Mouse (Mus musculus): ENCODE measurements at regions not wholly inside any gene's neighbourhood (a gene's known extent, or its start where the extent isn't known, plus 50 kb on each side); places are given as distances from the start of the nearest gene placed in this dataset.

DNA sequence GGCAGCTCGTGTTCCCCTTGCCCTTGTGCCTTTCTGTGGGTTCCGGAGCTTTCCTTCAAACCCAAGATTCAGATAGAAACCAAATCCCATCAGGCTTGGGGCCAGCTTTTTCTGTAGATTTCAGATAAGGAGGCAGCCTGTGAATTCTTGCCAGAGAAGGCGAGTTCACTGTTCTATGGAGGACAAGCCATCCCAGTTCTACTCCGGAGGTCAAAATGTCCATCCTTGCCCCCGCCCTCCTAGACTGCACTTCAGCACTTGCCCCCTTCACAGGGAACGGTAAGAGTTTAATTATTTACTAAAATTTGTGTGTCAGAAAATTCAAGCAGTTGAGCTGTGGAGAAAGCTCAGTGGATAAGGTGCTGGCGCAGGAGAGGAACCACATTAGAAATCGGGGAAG, 97.1 kb upstream of the Adgrl2 start:
- H3K4me3 ChIP-seq (ENCODE audit: low read depth, low read length), result peak overlapping the region; percentile 52
- H3K27ac ChIP-seq (ENCODE audit: insufficient read depth, low read depth, low read length), result peak overlapping the region; percentile 7; the same call in 1 of the 2 replicates
- H3K36me3 ChIP-seq (ENCODE audit: control insufficient read depth, insufficient read depth, low read length), result no peaks in the 10 kb centered on the region
- TF ChIP-seq POLR2A (IDR thresholded peaks at IDR 0.05; ENCODE audit: low read depth, low read length) (no peak), CTCF (IDR thresholded peaks at IDR 0.05; ENCODE audit: extremely low read depth, insufficient read length, insufficient replicate concordance, low read depth, low read length) (no peak)
- no peaks in the 10 kb centered on the region for H3K27me3 ChIP-seq (ENCODE audit: control insufficient read depth, insufficient read depth, low read length)
- 26% methylated on average over 8 of the region's 8 CpGs for WGBS
- peaks cover 17% of the 10 kb centered on the region for H3K4me1 ChIP-seq (ENCODE audit: control insufficient read depth, insufficient read depth, insufficient read length, low read length)

DNA sequence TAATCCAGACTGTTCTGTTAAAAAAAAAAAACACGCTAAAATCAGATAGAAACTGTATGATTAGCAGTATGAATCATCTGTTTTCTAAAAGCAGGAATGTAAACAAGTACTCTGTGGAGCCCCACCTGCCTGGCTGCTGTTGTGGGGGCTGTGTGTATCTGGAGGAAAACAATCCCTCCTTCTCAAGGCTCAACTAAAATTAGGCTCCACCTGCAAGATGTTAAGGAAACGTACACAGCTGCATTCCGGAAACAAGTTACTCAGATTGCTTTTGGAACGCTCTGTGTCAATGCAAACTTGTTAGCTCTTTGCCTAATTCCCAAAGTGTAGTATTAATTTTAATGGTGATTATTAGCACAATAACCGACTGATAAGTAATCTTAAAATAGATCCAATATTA, 96.3 kb upstream of the Adgrl2 start:
- H3K36me3 ChIP-seq (ENCODE audit: control insufficient read depth, insufficient read depth, low read length), result no peaks in the 10 kb centered on the region
- WGBS, result 9% methylated on average over 5 of the region's 5 CpGs
- peaks cover 17% of the 10 kb centered on the region for H3K4me1 ChIP-seq (ENCODE audit: control insufficient read depth, insufficient read depth, insufficient read length, low read length)
- no peak for TF ChIP-seq CTCF (IDR thresholded peaks at IDR 0.05; ENCODE audit: extremely low read depth, insufficient read length, insufficient replicate concordance, low read depth, low read length)
- TF ChIP-seq POLR2A (IDR thresholded peaks at IDR 0.05; ENCODE audit: low read depth, low read length), result no peak
- no peaks in the 10 kb centered on the region for H3K27me3 ChIP-seq (ENCODE audit: control insufficient read depth, insufficient read depth, low read length)
- H3K4me3 ChIP-seq (ENCODE audit: low read depth, low read length), result no peak overlapping the region
- no peak overlapping the region for H3K27ac ChIP-seq (ENCODE audit: insufficient read depth, low read depth, low read length)

DNA sequence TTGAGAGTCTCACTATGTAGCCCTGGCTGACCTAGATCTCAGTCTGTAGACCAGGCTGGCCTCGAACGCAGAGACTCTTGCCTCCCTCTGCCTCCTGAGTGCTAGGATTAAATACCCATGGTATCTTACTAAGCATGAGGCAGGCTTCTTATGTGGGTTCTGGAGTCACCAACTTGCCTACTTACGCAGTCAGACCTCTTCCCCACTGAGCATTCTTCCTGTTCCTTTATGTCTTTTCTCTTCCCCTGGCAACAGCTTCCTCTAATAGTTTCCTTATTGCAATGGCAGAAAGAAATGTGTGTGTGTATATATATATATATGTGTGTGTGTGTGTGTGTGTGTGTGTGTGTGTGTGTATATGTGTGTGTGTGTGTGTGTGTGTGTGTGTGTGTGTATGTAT, 95.7 kb upstream of the Adgrl2 start:
- peaks cover 17% of the 10 kb centered on the region for H3K4me1 ChIP-seq (ENCODE audit: control insufficient read depth, insufficient read depth, insufficient read length, low read length)
- H3K4me3 ChIP-seq (ENCODE audit: low read depth, low read length), result no peak overlapping the region
- WGBS, result 74% methylated on average over 3 of the region's 3 CpGs
- no peak overlapping the region for H3K27ac ChIP-seq (ENCODE audit: insufficient read depth, low read depth, low read length)
- TF ChIP-seq POLR2A (IDR thresholded peaks at IDR 0.05; ENCODE audit: low read depth, low read length) (no peak), CTCF (IDR thresholded peaks at IDR 0.05; ENCODE audit: extremely low read depth, insufficient read length, insufficient replicate concordance, low read depth, low read length) (no peak)
- H3K36me3 ChIP-seq (ENCODE audit: control insufficient read depth, insufficient read depth, low read length), result no peaks in the 10 kb centered on the region
- H3K27me3 ChIP-seq (ENCODE audit: control insufficient read depth, insufficient read depth, low read length), result no peaks in the 10 kb centered on the region

DNA sequence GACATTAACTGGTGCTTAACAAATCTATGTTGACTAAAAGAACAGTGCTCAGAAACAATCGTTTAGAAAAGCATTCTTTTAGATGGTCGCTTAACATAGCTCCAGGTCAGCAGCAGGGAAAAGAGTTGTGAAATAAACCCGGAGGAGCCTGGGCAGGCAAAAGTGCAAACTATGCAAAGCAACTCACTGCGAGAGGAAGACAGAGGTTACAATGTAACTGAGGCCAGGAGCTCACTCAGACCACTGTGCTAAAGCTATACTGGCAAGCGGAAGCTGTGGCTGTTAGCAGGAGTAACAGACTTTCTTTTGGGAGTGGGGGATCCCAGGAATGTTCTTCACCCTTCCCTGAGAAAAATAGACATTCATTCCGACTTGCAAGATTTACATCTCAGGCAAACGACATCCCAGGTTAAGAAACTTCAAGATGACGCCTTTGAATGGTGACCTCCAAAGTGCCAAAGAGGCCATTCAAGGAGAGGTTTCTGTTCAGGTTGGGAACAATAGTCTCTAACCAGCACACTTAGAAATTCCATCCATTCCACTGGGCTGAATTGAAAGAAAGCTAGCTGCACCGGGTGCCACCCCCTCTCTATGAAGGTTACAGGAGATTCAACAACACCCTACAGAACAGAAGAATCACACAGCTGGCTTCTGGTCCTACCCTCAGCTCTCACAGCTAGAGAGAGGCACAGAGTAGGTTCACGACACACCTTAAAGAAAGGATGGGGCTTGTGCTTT, 94.7 kb upstream of the Adgrl2 start:
- WGBS, result 76% methylated on average over 10 of the region's 10 CpGs
- H3K36me3 ChIP-seq (ENCODE audit: control insufficient read depth, insufficient read depth, low read length), result no peaks in the 10 kb centered on the region
- TF ChIP-seq POLR2A (IDR thresholded peaks at IDR 0.05; ENCODE audit: low read depth, low read length), result no peak
- TF ChIP-seq CTCF (IDR thresholded peaks at IDR 0.05; ENCODE audit: extremely low read depth, insufficient read length, insufficient replicate concordance, low read depth, low read length), result no peak
- H3K4me1 ChIP-seq (ENCODE audit: control insufficient read depth, insufficient read depth, insufficient read length, low read length), result peaks cover 17% of the 10 kb centered on the region
- no peaks in the 10 kb centered on the region for H3K27me3 ChIP-seq (ENCODE audit: control insufficient read depth, insufficient read depth, low read length)
- no peak overlapping the region for H3K27ac ChIP-seq (ENCODE audit: insufficient read depth, low read depth, low read length)
- H3K4me3 ChIP-seq (ENCODE audit: low read depth, low read length), result no peak overlapping the region

DNA sequence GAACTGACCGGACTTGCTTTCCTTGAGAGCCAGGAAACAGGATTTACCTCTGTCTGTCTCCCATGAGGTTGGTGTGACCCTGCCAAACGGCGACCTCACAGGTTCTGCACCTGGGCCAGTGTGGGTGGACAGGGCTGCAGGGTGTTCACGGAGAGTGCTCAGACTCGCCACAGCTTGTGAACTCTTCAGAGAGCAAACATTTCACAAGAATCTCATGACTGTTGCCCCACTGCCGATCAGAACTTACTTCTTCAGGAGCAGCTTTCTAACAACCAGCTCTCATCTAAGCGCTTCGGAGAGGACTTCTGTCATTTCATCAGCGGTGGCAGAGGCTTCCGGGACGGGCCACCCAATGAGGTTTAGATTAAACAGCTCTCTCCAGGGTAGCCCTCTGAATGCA, 93.0 kb upstream of the Adgrl2 start:
- peaks cover 12% of the 10 kb centered on the region for H3K4me1 ChIP-seq (ENCODE audit: control insufficient read depth, insufficient read depth, insufficient read length, low read length)
- H3K36me3 ChIP-seq (ENCODE audit: control insufficient read depth, insufficient read depth, low read length), result no peaks in the 10 kb centered on the region
- no peak for TF ChIP-seq CTCF (IDR thresholded peaks at IDR 0.05; ENCODE audit: extremely low read depth, insufficient read length, insufficient replicate concordance, low read depth, low read length)
- TF ChIP-seq POLR2A (IDR thresholded peaks at IDR 0.05; ENCODE audit: low read depth, low read length), result no peak
- 51% methylated on average over 11 of the region's 11 CpGs for WGBS
- no peak overlapping the region for H3K4me3 ChIP-seq (ENCODE audit: low read depth, low read length)
- H3K27ac ChIP-seq (ENCODE audit: insufficient read depth, low read depth, low read length), result no peak overlapping the region
- H3K27me3 ChIP-seq (ENCODE audit: control insufficient read depth, insufficient read depth, low read length), result no peaks in the 10 kb centered on the region

DNA sequence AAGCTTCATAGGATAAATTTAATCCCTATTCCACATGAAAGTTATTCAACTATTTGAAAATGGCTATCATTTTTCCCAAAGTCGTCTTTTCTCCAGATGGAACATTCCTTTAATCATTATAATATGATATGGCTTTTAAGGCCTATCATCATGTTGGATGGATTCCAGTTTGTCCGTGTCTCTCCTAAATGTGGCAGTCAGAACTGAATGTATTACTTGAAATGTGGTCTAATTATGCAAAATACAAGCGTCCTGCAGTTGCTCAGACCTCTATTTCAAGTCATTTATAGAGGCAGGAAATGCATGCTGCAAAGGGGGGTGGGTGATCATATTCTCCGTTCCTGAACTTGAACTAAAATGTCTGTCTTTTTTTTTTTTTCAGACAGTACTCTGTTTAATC, 88.5 kb upstream of the Adgrl2 start:
- Histone ChIP-seq H3K36me3 (ENCODE audit: control insufficient read depth, insufficient read depth, low read length) (no peaks in the 10 kb centered on the region), H3K27ac (ENCODE audit: insufficient read depth, low read depth, low read length) (no peak overlapping the region), H3K27me3 (ENCODE audit: control insufficient read depth, insufficient read depth, low read length) (no peaks in the 10 kb centered on the region), H3K4me1 (ENCODE audit: control insufficient read depth, insufficient read depth, insufficient read length, low read length) (peaks cover 6% of the 10 kb centered on the region; the same call in 1 of the 2 replicates), H3K4me3 (ENCODE audit: low read depth, low read length) (no peak overlapping the region)
- TF ChIP-seq CTCF (IDR thresholded peaks at IDR 0.05; ENCODE audit: extremely low read depth, insufficient read length, insufficient replicate concordance, low read depth, low read length), result no peak
- TF ChIP-seq POLR2A (IDR thresholded peaks at IDR 0.05; ENCODE audit: low read depth, low read length), result no peak
- WGBS, result 72% methylated on average over 4 of the region's 4 CpGs

DNA sequence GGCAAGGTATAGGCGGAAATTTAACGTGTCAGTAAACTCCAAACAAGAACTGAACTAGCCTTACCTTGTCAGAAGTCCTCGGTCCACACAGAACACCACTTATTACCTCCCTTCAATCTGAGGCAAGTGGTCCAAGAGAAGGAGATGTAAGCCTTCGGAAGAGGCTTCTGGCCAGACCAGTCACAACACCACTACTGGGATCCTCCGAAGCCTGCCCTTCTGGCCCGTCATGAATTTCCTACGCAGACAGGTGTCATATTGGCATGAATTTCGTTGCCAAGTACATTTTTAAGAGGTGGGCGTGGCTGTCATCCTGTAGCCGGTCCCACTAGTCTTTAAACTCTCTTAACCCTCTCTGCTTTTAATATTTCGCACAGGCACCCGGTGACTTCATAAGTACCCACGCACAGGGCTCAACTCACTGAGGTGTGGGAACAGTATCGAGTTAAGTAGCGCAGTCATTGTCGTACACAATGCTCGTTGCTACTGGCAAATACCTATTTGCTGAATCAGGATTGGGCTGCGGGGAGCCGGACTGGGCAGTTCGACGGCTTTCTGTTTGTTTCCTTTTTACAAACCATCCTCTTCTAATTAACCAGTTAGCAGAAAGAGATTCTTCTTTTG, 86.7 kb upstream of the Adgrl2 start:
- no peak overlapping the region for H3K4me3 ChIP-seq (ENCODE audit: low read depth, low read length)
- no peak overlapping the region for H3K27ac ChIP-seq (ENCODE audit: insufficient read depth, low read depth, low read length)
- peaks cover 6% of the 10 kb centered on the region; the same call in 1 of the 2 replicates for H3K4me1 ChIP-seq (ENCODE audit: control insufficient read depth, insufficient read depth, insufficient read length, low read length)
- WGBS, result 34% methylated on average over 21 of the region's 21 CpGs
- no peaks in the 10 kb centered on the region for H3K36me3 ChIP-seq (ENCODE audit: control insufficient read depth, insufficient read depth, low read length)
- TF ChIP-seq CTCF (IDR thresholded peaks at IDR 0.05; ENCODE audit: extremely low read depth, insufficient read length, insufficient replicate concordance, low read depth, low read length) (no peak), POLR2A (IDR thresholded peaks at IDR 0.05; ENCODE audit: low read depth, low read length) (no peak)
- H3K27me3 ChIP-seq (ENCODE audit: control insufficient read depth, insufficient read depth, low read length), result no peaks in the 10 kb centered on the region
